Mouse (Mus musculus): ENCODE measurements around the gene BC117090.
"Not testable (repeated sequence)": the region's sequence is repeated elsewhere in the genome, so short reads cannot be mapped to it uniquely, and the experiment has no call there.

Gene BC117090

GRCm38 (mm10) chr16:36334232-36334631, at the start of gene BC117090:
BC117090 (minus strand) TSS chr16:36334332.
- no peak for DNase-seq (ENCODE audit: low spot score)

DNA sequence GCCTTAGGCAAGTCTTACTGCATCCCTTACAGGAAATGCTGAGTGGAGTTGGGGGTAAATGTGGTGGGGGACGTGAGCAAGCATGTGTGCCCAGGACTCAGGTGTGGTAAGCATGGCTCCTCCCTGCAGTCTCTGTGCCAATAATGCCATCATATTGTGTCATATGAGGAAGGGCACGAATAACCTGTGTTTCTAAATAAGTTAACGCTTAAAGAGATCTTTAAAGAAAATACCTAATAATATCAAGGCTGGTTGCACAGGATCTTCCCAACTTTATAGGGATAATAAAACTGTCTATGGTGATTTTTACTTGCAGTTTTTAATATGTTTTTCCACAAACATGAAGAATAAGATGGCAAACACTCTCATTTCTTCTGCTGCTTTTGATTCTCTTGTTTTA, 33.5 kb upstream of the BC117090 start, which contains the start of gene BC100530:
BC100530 (minus strand) TSS at position 101 of the 400 bp plus-strand sequence.
- not testable (repeated sequence) for DNase-seq (ENCODE audit: low spot score)

GRCm38 (mm10) chr16:36337171-36337570, 3.0 kb upstream of the BC117090 start:
- no peak for DNase-seq (ENCODE audit: low spot score)

DNA sequence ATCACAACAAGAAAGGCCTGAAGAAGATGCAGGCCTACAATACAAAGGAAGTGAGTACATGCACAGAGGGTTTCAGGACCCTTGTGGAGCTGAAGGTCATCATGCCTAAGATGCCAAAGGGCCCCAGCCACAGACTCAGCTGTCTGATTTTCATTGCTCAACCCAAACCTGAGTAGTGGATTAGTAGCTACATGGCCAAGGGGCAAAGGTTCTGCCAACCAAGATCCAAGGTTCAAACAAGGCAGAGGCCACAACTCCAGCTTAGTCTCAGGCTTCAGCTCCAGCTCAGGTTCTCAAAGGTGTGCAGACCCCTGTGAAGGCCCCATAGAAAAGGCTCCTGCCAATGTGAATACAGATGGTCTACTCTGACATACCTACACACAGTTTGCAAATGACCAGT, 14.8 kb downstream of the BC117090 start:
- DNase-seq (ENCODE audit: low spot score) = no peak

GRCm38 (mm10) chr16:36316111-36316510, 18.0 kb downstream of the BC117090 start:
- not testable (repeated sequence) for DNase-seq (ENCODE audit: low spot score)

DNA sequence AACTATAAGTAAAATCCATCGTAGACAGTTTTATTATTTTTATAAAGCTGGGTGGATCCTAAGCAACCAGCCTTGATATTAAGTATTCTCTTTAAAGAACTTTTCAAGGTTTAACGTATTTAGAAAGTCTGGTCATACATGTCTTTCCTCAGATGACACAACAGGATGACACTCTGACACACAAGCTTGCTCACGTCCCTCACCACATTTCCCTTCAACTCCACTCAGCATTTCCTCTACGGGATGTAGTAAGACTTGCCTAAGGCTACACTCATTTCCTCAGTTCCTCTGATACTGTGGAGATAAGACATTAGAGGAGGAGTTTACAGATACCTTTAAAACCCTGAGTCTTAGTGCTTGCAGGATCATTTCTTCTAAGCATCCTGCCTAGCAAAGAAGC, 26.5 kb downstream of the BC117090 start:
- no peak for DNase-seq (ENCODE audit: low spot score)

DNA sequence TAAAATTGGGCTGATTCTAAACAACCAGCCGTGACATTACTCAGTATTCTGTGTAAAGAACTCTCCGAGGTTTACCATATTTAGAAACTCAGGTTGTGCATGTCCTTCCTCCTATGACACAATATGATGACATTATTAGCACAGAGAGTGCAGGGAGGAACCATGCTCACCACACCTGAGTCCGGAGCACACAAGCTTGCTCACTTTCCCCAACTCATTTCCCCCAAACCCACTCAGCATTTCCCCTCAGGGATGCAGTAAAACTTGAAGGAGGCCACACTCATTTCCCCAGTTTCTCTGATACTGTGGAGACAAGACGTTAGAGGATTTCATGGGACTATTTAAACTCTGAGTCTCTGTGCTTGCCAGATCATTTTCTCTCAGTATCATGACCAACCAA, 45.0 kb downstream of the BC117090 start:
- no peak for DNase-seq (ENCODE audit: low spot score)

- not testable (repeated sequence) for DNase-seq (ENCODE audit: low spot score)
Observed at GRCm38 (mm10) chr16:36276796-36277195, 57.3 kb downstream of the BC117090 start, which contains the start of gene Stfa1. Stfa1 (plus strand) TSS chr16:36276951.
